Mouse (Mus musculus) left cerebral cortex, adult 18-20 months (tissue): Measurements from ENCODE around the gene Slfn4. TPM values are rescaled to one million over a fixed set of nuclear protein-coding genes. Genes with fewer than 3 reads are reported as not detected.
"Not testable (repeated sequence)": the region's sequence is repeated elsewhere in the genome, so short reads cannot be mapped to it uniquely, and the experiment has no call there.

Experiments
- DNase-seq, 2 experiments: peaks; one replicate each; pipeline ENCODE4 v3.0.0; 2021 to 2022; ENCODE audit warnings: low spot score in 2 of 2, mixed read lengths in 1 of 2
- long read RNA-seq, 2 experiments: library from polyadenylated mRNA; stranded (forward); transcript quantifications; one replicate each; pipeline ENCODE4 v2.0.0; 2021
- total RNA-seq, 2 experiments: library from RNA; stranded (reverse); gene quantifications; 2 replicates each; pipeline ENCODE4 v1.2.3; 2021

The Slfn4 gene
- not detected for total RNA-seq
- long read RNA-seq, experiment 1: 0 reads
- long read RNA-seq, experiment 2: 0 reads

DNA sequence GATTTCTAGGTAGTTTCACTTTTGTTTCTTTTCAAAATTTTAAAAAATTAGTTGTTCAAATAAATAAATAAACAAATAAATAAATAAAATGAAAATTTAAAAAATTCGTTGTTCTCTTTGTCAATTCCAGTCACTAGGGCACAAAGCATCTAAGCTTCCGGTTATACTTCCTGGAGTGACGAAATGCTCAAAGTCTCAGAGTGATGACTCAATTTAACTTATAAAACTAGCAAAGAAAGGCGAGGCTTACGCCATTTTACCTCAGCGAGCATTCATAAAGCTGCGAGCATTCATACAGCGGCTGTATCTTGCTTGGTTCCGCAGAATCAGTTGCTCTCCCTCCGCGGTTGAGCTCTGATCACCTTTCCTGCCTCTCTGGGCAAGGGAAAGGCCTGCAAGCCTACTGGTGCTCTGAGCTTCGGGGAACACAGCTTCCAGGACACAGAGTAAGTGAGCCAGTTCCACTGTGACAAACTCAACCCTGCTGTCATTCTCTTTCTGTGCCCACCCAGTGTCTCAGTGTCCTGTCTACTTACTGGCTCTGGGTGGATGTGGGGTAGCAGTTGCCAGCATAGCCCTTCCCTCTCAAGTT lies at the start of gene Slfn4:
Gene Slfn4, plus strand, starts transcription at position 239 of the 592 bp plus-strand sequence.
- DNase-seq: no peak

DNA sequence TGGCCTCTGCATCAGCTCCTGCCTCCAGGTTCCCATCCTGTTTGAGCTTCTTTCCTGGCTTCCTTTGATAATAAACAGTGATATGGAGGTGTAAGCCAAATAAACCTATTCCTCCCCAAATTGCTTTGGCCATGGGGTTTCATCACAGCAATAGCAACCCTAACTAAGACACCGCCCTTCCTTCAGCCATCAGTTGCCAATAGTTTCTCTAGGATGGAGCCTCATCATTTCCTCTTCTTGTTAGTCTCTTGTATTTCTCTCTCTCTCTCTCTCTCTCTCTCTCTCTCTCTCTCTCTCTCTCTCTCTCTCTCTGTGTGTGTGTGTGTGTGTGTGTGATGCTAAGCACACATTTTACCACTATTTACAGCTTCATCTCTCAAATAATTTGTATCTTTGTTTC lies 49.4 kb upstream of the Slfn4 start:
- DNase-seq: not testable (repeated sequence)

DNA sequence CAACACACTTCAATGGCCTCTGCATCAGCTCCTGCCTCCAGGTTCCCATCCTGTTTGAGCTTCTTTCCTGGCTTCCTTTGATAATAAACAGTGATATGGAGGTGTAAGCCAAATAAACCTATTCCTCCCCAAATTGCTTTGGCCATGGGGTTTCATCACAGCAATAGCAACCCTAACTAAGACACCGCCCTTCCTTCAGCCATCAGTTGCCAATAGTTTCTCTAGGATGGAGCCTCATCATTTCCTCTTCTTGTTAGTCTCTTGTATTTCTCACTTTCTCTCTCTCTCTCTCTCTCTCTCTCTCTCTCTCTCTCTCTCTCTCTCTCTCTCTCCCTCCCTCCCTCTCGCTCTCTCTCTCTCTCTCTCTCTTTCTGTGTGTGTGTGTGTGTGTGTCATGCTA lies 37.7 kb upstream of the Slfn4 start:
- DNase-seq: not testable (repeated sequence)

DNA sequence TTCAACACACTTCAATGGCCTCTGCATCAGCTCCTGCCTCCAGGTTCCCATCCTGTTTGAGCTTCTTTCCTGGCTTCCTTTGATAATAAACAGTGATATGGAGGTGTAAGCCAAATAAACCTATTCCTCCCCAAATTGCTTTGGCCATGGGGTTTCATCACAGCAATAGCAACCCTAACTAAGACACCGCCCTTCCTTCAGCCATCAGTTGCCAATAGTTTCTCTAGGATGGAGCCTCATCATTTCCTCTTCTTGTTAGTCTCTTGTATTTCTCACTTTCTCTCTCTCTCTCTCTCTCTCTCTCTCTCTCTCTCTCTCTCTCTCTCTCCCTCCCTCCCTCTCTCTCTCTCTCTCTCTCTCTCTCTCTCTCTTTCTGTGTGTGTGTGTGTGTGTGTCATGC lies 26.0 kb upstream of the Slfn4 start:
- not testable (repeated sequence) for DNase-seq

DNA sequence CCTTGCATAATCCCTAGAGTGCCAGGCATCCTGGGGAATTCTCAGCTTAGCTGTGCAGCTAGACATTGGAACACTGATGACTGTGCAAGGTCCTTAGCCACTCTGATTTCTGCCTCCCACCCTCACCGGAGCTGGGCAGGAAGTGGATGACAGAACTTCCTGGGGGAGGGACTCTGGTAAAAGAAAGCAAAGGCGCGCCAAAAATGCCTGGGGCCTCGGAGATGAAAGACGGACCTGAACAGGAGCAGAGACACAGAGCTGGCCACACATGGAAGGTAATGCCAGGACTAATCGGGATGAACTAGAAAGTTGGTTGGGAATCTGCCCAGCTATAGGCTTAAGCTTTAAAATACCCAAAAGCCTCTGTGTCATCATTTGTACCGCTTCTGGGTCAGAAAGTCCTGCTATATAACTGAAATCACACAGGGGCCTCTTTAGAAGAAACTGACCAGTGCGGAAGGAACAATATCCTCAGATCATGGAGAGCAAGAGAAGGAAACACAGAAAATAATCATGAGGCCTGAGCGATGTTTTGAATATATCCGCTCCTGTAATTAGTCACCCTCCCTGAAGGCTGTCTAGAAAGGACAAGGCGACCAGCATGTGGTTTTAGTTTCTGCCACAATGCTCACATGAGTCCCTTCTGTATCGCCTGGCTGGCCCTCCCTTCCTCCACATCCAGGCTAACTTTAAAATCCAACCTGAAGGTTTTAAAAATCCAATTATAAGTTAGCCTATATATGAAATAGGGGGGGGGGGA lies 16.3 kb downstream of the Slfn4 start, which contains the start of gene Slfn3:
Gene Slfn3, plus strand, starts transcription at position 197 of the 760 bp plus-strand sequence.
- DNase-seq: no peak

DNA sequence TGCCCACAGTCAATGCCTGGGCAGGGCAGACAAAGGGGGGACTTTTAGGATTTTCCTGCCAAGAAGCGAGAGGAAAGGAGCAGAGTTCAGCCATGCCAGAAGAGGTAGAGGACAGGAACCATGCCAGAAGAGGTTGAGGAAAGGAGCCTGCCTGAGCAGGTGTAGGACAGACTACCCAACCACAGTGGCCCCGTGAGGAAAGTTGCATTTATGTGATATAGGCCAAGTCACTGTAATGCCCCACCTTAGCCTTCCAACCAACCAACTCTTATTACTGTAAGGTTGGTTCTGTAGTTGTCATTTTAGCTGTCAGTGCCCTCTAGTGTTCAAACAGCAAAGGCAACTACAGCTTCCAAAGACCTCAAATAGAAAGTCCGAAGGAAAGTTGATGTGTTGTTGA lies 17.0 kb downstream of the Slfn4 start:
- DNase-seq: no peak

DNA sequence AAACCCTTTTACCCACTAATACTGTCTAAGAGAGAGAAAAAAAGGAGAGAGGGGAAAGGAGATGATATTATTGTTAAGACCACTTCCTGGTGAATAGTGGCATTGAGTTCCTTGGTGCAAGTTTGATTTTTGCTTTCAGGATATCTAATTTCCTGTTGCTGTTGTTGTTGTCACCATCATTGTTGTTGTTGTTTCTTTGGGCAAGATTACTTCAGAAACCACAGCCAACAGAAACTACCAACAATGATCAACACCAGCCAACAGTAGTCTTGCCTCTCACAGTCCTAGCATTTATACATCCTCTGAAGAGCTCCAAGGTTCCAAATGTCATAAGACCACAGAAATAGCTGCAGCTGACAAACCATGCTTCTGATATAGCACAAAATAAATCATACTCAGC lies 30.0 kb downstream of the Slfn4 start:
- DNase-seq: no peak

DNA sequence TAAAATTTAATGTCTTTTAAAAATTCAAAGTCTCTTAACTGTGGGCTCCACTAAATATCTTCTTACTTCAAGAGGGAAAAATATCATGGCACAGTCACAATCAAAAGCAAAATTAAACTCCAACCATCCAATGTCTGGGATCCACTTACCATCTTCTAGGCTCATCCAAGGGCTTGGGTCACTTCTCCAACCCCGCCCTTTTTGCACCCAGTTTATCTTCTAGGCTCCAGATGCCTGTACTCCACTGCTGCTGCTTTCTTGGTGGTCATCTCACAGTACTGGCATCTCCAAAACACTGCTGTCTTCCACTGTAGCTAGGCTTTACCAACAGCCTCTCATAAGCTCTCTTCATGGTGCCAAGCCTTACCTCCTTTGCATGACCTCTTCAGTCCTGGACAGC lies 41.1 kb downstream of the Slfn4 start:
- DNase-seq: no peak

DNA sequence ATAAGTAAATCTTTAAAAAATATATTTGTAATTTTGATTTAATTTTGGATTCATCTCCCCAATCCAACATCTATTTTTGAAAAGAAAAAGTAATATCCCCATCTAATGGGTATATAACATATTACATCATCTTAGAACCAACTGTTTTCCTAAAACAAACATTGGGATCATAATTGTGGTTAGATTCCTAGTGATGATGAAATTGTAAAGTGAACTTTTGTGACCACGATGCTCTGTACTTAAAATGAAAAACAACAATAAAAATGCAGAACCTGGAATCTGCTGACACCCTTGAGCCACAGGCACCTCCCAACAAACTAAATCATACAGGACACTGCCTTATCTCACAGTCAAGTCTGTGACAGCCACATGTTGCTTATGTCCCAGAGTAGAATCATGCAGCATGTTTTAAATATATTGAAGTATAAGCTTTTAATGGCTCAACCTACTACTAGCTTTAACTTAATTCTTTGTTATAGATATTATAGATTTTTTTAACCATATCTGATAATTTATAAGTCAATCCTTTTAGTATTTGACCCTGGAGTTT lies 46.4 kb downstream of the Slfn4 start:
- DNase-seq: no peak

DNA sequence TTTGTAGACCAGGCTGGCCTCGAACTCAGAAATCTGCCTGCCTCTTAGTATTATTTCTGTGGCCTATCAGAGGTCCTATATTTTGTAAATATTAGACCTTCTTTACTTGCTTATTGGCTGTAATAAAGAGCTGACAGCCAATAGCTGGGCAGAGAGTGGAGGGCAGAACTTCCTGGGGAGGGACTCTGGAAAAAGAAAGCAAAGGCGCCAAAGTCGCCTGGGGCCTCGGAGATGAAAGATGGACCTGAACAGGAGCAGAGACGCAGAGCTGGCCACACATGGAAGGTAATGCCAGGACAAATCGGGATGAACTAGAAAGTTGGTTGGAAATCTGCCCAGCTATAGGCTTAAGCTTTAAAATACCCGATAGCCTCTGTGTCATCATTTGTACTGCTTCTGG lies 48.4 kb downstream of the Slfn4 start:
- DNase-seq: no peak

DNA sequence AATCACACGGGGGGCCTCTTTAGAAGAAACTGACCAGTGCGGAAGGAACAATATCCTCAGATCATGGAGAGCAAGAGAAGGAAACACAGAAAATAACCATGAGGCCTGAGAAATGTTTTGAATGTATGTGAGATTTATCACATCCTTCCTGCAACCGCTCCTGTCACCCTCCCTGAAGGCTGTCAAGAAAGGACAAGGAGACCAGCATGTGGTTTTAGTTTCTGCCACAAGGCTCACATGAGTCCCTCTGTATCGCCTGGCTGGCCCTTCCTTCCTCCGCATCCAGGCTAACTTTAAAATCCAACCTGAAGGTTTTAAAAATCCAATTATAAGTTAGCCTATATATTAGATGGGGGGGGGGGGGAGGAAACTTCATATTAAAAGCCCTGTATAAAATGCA lies 48.8 kb downstream of the Slfn4 start:
- DNase-seq: not testable (repeated sequence)

DNA sequence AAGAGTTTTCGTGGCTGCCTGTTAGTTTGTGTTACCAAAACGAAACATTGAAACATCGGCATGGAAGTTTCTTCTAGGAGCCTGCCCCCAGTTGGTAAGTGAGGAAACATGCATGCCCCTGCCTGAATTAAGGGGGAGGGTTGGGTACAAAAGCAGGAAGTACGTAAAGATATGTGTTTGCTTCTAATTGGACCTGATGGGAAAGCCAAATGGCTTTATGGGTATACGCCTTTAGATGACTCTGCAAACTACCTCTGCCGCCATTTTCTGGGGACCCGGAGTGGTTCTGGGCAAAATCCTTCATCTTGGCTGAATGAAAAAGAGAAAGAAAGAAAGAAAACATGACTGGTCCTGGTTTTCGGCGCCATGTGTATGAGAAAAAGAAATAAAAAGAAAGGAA lies 49.2 kb downstream of the Slfn4 start:
- DNase-seq: no peak

DNA sequence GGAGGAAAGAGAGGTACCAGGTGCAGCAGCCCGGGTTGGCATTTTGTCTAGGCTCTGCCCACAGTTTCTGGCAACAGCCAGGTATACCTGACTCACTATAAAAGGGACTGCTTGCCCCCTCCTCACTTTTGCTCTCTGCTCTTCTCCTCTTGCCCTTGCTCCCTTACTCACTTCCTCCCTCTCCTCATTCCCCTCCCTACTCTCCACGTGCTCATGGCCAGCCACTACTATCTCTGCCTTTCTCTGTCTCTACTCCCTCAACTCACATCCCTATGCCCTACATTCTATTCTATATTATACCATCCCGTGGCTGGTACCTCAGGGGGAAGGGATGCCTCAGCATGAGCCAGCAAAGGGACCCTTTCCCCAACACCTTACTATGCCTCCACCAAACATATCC lies 49.8 kb downstream of the Slfn4 start:
- no peak for DNase-seq

DNA sequence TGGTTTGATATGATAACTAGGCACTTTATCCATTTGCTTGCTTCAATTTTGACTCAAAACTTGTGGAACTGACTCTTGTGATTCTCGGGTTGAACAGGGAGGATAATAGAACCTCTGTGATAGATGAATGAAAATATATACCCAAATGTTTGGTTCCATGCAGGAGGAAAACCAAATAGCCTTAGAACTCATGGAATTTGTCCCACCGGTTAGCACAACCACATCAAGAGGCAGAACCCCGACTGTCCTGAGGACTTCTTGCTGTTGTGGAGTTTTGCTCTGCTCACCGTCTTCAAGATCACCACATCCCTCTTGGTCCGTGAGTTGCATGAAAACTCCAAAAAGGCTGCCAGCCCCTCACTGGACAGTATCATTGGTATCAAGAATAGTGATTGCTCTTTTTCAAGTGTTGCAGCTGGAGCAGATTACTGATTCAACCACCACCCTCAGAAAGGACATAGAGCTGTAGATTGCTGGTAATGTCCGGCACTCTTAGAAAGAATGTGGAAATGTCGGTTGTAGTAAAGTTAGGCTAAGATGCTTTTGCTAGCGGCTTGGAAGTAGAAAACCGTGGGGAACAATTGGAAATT lies 50.5 kb downstream of the Slfn4 start:
- no peak for DNase-seq

DNA sequence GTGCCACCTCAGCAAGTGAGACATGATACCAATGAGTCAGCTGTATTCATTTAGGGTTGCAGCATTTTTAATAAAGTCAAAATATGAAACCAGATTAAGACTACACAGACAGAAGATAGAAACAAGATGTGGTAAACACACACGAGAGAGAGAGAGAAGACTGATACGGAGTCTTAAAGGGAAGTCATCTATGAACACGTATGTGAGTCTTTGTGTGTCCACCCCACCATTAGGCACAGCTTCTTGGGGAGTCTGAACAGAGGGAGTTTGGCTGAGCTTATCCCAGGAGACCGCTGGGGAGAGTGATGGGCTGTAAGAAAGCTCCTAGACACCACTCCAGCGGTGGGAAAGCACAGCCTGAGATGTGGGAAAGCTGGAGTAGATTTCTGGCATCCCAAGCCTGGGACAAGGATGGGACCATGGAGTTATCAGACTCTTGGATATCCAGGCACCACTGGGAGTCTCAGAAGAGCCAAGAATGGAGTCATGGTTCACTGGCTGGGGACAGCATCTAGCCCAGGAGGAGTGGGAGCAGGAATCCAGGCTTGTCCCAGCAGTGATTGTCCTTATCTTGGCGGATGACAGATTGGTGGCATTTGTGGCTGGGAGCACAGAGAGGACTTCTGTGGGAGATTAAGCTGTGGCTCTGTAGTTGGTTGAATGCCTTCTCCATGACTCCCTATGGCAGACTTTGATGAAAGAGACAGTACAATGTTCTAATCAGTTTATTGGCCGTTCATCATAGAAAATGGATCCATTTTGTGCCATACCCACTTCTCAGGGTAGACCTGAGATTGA lies 53.1 kb downstream of the Slfn4 start:
- DNase-seq: no peak

DNA sequence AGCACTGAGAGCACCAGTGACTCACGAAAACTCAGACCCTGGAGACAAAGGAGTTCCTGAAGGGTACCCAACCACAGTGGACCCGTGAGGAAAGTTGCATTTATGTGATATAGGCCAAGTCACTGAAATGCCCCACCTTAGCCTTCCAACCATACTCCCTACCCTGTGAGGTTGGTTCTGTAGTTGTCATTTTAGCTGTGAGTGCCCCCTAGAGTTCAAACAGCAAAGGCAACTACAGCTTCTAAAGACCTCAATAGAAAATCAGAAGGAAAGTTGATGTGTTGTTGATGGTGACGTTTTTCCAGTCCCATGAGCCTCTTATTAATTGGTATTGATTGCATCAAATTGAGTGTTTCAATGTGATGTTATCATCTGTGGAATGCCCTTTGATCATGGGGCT lies 56.0 kb downstream of the Slfn4 start:
- DNase-seq: no peak

DNA sequence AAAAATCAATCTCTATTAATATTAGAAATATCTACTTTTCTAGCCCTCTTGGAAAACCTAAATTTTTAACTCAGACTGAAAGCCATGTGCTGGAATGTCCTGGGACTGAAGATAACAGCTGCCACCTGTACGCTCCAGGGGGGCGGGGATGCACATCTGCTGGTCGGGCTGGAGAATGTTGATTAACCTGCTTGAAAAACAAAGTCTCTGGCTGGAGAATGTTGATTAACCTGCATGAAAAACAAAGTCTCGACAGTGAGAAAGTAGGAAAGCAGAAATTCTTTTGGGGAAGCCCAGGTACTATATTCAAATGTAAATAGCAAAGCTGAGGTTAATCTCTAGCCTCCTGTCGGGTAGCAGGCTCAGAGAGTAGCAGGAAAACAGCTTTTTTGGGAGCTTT lies 58.6 kb downstream of the Slfn4 start:
- DNase-seq: not testable (repeated sequence)

DNA sequence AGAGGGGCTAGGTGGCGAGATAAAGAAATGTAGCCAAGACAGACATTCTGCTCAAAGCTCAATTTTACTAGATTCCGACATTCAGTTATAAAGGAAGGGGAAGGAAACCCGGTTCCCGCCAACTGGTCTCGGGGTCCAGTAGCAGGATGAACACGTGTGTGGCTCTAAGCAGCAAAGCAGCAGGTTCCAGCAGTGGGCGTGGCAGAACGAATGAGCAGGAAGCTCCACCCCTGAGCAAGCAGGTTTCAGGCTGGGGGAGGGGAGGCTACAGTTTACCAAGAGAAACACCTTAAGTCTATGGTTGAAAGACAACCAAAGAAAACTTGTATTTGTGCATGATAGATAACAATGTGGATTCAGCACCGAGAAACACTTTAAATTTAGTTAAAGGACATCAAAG lies 62.4 kb downstream of the Slfn4 start:
- not testable (repeated sequence) for DNase-seq

DNA sequence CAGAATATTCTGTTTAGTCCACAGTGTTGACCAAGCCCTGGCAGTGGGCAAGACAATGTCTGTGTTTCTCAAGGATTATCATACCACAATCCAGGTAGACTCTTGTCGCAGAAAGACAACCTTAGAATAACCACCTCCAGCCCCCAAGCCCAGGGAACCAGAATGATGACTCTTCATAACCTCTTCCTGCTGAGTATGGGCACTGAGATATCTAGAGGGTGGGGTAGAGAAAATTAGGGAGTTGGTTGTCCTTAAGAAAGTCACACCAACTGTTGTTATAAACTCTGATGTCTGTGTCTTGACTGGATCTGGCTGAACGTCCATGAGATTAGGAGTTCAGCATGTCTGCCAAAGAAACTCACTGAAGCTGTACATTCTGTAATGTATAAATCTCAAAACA lies 63.4 kb downstream of the Slfn4 start:
- DNase-seq: no peak

DNA sequence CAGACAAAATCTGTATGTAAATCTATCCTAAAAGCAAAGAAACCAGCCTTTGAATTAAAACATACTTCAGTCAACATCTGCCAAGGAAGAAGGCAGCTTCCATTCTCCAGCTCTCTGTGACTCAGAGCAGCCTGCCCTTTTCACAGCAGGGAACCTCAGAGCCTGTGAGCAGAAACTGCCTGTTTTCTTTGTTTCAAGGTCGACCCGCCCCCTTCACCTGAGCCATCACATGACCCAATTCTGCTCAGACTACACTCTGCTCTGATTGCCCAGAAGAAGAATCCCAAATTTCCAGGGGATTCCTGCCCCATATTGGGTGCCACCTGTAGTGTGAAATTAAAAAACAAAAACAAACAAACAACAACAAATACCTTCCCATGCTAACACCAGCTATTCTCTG lies 64.8 kb downstream of the Slfn4 start:
- no peak for DNase-seq
